Mouse (Mus musculus) G1E-ER4 (cell line): ENCODE results near the gene Sorl1. TPM values are rescaled to one million over a fixed set of nuclear protein-coding genes. Genes with fewer than 3 reads are reported as not detected.

Experiments used
- GATA1 ChIP-seq: IDR thresholded peaks from one replicate; pipeline ENCODE4 v1.8.0; 2012; ENCODE audit warnings: low read length, inconsistent platforms
- polyA plus RNA-seq: library from polyadenylated mRNA; stranded (reverse); fragments of >175 nt; gene quantifications from 2 replicates; pipeline ENCODE4 v1.2.3, GENCODE M21; 2012

Sorl1 gene
- polyA plus RNA-seq, 1 experiment, result not detected

DNA sequence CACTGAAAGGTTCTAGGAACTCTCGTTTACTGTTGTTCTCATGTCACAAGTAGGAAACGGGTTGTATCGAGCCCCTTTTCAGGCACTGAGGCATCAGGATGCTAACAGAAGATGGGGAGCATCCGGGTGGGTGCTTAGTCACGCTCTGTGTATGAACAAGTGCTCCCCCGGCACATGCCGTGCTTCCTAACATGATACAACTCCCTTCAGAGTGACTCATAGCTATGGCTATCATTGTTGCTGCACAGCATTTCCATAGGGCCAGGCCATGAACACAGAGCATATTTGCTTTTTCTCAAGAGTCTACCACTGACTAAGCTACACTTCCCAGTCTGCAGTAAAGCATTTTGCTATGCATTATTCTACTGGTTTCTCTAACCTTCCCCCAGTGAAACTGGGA is 179.1 kb downstream of the Sorl1 start:
- TF ChIP-seq GATA1, result no peak

DNA sequence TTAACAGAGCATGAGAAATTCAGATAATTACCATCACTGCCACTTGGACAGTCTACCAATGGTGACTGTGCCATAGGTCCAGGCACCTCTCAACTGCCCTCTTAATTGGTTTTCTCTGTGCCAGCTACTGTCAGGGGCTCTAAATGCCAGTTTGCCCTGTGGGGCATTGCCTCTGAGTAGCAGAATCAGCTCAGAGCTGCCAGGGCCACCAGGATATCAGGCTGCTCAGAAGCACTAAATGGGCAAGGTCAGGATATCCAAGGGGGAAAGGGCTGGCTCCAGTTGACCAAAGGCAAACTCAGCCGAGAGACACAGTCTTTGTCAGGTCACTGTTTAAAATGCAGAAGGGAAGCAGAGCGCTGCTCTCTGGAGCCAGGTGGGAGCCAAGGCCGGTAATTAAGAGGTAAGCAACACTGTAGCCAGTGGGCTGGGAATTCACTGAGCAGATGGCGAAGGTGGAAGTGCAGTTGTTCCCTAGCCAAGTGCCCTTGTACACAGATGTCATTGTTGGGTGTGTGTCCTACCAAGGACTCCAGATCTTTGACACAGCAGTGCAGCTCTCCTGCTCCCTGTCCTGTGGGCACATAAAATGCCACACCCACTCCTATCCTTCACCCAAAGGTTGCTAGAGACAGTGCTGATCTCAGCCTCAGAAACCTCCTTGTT is 181.0 kb downstream of the Sorl1 start:
- TF ChIP-seq GATA1, result no peak

DNA sequence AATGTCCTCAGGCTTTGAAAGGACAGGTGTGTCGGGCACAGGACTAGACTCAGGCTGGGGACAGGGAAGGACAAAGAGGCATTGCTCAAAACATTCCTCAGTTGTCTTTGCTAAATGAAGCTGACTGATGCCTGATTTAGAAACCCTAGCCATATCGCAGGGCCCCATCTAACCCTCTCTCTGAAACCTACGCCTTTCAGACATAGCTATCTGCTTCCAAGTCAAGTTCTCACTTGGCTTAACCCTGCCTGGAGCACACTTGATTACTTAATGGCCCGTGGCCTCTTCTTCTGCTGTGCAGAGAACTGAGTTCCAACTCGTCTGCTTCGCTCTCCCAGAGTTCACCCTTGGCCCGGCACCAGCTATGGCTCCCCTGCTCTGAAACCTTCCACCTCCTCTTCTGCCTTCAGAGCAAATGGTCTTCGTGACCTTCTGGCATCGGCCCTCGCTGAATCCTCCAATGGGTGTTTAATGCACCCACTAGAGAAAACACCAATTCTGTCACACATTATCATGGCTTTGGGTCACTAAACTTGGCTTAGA is 183.7 kb downstream of the Sorl1 start:
- TF ChIP-seq GATA1, result no peak

DNA sequence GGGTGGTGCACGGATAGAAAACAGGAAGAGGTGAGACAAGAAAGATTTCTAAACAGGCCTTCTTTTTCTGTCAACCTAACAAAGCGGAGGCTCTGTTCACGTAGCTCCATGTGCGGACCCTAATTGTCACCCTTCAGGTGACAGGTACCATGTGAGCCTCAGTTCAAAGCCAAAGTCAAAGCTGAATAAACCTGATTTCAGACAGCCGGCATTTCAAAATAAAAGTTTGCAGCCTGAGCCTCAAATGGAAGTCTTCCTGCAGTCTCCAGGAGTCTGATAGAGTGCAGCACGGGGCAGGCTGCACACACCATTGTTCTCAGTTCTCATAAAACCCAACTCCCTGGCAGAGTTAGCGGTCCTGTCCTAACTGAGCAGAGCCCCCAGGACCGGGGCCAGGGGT is 185.6 kb downstream of the Sorl1 start:
- TF ChIP-seq GATA1, result no peak

DNA sequence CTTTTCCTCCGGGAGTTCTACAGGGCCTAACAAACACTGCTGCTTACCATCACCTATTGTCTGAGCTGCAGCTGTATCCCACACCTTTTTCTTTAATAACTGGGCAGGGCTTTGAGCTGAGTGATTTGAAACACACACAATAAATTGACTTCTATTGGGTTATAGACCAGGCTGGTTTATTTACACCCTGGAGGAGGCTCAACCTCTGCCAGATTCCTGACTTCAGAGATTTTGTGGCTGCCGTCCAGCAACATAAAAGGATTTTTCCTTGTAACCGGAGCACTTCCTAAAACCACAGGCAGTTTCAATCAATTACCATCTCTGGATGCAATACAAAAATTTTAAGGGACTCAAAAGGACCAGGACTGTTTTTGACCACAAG is 186.1 kb downstream of the Sorl1 start:
- TF ChIP-seq GATA1, result no peak

DNA sequence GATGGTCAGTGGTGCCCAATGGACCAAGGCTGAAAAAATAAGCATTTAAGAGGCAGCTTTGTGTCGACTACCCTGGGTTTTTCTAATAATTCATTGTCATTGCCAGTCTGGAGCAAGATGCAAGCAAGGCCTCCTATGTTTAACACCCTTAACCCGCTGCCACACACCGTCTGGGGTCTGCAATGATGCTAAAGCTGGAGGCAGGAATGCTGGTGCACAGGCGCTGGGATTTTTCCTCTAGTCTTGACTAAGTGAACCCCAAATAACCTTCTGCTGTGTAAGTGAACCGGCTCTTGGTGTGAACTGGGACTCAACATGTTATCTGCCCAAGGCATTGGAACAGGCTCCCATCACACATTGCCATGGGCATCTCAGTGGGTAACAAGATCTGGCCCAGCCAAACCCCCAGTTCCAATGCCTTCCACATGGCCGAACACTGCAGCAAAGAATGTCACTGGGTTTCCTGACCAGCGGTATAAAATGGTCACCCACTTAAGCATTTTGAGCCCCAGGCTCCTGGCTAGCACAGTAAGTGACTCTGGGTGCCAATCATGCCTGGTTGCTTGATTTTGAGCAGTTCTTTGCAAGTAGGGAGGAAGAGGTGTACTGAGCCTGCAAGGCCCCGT is 186.6 kb downstream of the Sorl1 start:
- no peak for TF ChIP-seq GATA1

DNA sequence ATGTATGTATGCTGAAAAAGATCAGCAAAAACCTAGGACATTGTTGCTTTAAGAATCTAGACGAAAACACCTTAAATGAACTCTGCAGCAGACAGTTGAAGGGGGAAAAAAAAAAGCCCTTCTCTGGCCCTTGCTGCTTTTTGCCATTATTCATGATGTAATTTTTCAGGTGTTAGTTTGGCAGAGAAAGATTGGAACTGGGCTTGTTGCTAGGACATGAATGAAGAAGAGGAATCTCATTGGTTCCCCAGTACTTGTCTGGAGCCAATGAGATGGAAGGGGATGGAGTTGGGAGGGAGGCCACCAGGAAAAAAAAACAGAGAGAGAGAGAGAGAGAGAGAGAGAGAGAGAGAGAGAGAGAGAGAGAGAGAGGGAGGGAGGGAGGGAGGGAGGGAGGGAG is 187.5 kb downstream of the Sorl1 start:
- no peak for TF ChIP-seq GATA1

DNA sequence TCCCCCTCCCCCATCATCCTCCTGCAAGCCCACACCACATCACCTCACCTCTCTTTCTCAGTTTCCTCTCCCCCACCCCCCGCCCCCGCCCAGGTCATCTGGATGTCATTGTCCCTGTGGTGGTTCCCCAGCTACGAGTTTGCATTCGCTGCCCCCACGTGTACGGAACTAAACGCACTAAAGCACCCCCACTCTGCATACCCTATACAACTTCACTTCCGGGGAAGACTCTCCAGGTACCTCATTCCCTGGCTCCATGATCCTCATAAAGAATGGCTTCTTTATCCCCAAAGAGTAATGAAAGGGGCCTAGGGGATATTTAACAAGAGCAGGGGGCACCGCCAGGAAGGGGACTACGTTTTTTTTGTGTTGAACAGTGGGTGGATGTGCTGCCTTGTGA is 188.1 kb downstream of the Sorl1 start:
- no peak for TF ChIP-seq GATA1

DNA sequence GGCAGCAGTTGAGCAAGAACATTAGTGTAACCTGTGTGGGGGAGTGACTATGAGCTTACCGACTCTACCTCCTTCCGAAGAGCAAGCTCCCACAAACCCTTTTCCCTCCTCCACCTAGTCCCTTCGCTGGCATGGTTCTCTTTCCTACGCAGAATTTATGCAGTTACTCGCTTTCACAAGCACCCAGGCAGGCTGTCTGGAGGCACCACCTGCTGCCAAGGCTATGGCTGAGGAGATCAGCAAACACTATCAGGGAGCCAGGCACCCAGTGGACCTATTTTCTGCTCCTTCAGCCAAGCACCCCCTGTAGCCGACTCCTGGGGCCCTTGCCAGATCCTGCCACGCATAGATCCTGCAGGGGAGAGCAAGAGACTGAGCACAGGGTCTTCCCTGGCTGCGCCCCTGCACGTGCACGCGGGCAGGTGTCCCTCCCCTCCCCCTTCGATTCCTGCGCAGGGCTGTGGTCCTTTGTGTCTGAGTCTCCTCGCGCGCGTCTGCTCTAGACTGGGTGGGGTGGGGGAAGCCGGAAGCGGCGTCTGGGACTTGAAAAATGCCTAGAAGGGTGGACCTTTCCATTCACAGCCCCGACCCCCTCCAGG is 188.6 kb downstream of the Sorl1 start:
- TF ChIP-seq GATA1, result no peak

DNA sequence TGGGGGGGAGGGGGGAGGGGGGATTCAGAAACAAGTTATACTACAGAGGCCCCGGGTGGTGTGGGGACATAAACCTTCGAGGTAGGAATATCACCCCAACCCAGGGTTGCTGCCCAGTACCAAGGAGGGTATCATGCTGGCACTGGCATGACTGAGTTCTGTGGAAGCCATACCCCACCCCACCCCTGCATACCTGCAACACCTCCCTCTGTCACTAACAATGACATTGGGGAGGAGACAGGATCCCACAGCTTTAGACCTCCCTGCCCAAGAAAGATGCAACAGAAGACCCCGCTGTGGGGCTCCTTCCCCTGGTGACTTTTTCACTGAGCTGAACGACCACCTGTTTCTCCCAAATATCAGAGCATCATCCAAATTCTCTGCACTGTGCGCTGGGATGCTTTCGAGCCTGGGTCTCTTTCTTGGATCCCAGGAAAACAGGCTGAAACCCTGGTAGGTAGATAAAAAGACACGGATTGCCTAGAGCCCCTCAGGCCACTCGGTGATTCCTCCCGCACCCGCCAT is 189.2 kb downstream of the Sorl1 start:
- TF ChIP-seq GATA1, result no peak

DNA sequence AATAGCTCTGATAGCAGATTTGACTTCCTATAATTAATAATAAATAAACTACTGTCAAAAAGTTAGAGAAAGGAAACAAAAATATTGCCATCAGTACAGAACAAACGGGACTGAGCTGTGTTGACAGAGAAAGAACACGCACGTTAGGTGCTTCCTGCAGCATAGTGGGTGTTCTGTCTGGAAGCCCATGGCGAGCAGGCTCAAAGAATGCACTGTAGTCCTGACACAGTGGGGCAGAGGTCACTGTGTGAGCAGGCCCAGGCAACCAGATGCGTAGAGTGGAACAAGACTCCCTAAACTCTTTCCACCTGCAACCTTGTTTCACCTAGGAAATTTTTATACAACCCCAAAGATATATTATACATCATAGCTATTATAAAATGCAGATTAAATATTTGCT is 194.1 kb downstream of the Sorl1 start:
- no peak for TF ChIP-seq GATA1

DNA sequence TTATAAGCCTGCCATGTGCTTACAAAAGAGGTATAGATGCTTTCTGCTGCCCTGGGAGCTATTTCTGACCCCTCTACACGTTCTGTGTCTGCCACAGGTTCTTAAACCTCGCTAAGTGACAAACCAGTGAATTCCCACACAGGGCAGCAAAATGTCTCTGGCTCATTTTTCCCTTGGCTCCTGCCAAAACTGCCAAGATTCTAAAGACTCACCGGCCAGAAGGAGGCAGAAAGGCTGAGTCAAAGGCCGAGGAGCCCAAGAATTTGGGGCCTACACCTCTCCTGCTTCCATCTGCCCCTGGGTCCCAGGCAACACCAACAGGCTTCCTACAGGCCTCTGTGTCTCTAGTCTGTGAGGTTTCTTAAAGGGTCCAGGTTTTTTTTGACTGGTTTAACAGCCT is 198.4 kb downstream of the Sorl1 start:
- TF ChIP-seq GATA1, result no peak

DNA sequence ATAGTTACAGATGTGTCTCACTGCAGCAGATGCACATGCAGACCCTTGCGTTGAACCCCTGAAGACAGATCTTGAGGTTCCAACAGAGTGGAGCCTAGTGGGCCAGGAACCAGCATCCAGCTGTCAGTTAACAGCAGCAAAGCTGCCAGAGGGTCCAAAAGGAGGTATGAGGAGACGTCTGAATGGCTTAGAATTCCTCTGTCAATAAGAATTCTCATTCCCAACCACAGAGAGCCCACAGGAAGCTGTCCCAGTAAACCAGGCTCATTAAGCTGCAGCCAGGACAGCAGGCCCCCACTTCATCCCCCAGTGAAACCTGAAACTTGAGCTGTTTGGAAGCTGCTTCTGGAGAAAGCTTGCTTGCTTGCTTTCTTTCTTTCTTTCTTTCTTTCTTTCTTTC is 200.0 kb downstream of the Sorl1 start:
- TF ChIP-seq GATA1, result no peak

DNA sequence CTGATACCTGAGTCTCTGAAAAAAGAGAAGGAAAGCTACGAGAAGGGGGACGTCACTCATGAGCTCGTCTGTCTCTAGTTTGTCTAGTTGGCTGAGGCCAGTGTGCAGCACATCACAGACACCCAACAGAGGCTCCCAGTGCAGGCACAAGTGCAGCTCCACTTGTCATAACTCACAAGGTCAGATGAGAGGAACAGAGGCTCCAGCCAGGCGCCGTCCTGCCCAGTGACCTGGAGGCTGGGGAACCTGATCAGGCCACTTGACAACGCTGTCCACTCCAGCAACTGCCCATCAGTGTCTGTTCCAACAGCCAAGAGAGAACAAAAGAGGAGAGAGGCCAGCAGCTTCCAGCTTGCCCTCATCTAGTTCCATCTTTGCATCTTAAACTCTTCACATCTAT is 201.7 kb downstream of the Sorl1 start:
- no peak for TF ChIP-seq GATA1

DNA sequence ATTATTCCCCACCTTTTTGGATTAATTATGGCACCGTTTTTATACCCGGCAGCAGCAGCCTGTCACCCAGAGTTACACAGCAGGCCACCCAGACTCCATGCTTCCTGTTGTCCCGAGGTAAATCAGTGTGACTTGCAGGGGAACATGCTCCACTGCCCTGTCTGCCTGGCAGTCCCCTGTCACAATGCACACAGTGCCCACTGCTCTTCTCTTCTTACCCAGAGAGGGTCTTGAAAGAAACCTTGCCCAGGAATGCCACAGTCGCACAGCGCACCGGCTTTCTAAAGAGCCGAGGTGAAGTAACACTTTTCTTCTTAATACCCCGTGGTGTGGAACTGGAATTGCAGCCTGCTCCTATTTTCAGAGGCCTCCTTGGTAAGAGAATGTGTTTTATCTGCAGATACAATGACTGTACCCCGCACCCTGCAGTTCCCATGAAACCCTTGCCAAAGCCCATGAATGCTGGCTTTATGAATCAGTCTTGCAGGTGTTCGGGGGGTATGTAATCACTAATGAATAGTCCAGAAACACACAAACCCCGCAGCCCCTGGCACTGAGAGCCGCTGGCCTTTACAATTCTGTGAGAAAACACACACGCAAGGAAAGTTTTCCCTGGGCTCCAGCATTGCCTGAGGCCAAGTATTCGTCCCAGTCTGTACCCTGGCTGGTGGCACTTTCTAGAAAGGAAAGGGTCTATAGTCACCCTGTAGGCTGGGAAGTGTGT is 205.3 kb downstream of the Sorl1 start:
- TF ChIP-seq GATA1, result no peak

DNA sequence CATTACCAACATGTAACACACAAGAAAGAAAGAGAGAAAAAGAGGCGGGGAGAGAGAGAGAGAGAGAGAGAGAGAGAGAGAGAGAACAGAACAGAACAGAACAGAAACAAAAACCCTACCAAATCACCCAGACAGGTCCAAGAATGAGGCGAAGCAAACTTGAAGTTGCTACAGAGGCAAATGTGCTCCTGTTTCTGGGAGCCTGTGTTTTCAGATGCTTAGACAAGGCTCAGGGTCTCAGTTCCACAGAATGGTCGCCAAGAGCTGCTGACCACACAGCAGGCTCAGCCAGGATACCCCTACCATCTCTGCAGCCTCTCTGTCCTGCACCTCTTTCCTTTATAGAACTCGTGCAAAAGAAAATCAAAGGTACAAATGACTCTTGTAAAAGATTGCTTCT is 205.9 kb downstream of the Sorl1 start:
- TF ChIP-seq GATA1, result no peak
